Mouse (Mus musculus) urinary bladder, adult 2 months (tissue): ENCODE measurements around the gene Orc2. TPM values are rescaled to one million over a fixed set of nuclear protein-coding genes. Genes with fewer than 3 reads are reported as not detected.

Source experiments
- DNase-seq: peaks from one replicate; pipeline ENCODE4 v3.0.0; 2022; ENCODE audit warnings: low spot score
- polyA plus RNA-seq: library from polyadenylated mRNA; depleted of rRNA; stranded (reverse); fragments of >200 nt; gene quantifications from 2 replicates; pipeline ENCODE4 v1.2.3, GENCODE M21; 2012; rRNA removed

Orc2 gene
- polyA plus RNA-seq, 1 experiment, result 15.0 TPM

DNA sequence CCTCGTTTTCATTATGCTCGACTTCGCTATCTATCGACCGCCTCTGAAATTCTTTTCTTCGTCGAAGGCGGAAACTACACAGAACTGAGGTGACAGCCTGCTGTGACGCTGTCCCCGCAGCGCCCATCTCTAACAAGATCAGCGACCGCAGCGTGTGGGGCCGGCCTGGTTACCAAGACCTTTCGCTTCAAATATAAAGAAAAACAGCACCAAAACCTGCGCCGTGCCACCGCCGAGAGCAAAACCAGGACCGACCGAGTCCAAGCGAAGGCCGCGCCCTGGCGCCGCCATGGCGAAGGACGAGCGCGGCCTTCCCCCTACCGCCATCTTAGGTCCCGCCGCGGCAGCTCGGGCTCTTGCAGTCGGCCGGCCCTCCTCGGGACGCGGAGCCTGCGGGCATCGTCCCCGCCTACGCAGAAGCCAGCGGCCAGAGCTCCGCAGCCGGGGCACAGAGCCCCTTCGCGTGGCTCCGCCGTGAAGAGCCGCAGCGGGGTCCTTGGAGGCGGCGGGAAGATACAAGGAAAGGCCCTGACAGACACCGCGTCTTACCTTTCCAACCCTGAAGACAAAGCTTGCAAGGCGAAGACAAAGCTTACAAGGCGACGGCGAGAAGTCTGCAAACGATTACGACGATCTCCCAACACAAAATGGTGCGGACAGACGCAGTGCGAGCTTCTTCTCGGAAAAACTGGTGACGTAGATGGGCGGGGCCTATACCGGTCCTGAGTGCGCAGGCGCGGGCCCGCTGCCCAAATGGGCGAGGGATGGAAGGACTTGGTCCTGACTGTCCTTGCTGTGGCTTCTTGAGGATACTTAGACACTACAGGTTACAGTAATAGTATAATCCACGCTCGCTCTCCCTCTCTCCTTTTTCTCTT, 81.3 kb downstream of the Orc2 start, which contains the start of gene Clk1:
Gene Clk1 (minus strand): TSS at position 696 of the 878 bp plus-strand sequence.
- DNase-seq, result peak; percentile 94

DNA sequence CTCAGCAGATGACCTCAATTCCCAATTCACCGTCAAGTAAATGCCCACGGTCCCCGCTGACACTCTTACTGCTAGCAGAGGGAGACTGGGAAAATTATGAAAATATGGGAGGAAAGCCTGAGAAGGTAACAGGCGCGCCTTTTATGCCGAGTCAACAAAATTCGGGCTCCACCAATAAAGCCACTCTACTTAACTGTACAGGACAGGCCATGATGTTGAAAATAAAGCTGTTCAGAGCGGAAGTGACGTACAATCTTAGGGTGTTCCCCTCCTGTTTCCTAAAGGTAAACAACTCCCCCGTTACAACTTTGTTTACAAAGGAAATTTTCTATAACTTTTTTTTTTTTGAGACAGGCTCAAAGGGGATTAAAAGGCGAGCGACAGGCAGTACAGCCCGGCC, 82.0 kb downstream of the Orc2 start:
- no peak for DNase-seq

DNA sequence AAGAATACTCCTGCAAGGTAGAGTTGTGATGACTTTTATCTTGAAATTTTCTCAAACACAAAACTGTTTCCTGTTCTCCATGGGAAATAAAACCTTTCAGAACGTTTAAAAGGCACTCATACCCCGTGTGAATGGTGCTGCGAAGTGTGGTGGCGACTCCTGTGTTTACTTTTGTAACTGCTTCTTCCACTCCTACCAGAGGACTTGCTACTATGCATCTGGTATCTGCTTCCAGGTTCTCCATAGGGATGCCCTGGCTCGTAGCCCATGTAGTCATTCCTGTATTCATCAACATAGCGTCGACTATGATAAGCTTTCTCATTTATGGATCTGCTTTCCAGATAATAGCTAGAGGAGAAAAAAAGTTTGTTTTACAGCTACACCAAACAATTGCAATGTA, 83.9 kb downstream of the Orc2 start:
- DNase-seq, result no peak

DNA sequence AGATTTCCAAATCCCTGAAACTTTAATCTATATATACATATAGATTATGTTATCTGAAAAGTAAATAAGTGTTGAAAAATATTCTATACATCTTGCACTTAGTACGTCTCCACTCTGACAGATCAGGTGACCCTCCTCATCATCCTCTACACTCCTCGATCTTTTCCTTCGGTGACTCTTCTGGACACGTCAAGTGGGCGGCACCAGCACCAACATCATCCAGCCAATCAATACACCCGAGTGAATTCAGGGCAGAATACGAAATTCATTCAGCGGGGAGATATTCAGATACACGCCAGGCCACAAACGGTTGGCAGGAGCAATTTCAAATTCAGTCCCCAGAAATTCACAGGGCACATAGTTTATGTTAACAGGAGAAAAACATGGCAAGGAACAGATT, 84.9 kb downstream of the Orc2 start:
- no peak for DNase-seq

DNA sequence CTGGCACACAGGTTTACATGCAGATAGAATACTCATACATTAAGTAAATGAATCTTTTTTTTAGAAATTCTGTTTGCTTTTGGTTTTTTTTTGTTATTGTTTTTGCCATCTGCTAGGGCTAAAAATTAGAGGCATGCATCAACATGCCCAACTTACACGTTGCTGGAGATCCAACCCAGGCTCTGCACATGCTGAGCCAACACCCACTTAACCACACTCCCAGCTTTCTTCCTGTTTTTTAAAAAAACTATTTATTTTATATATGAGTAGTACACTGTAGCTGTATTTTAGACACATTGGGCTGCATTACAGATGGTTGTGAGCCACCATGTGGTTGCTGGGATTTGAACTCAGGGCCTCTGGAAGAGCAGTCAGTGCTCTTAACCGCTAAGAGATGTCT, 88.9 kb downstream of the Orc2 start:
- DNase-seq, result no peak

DNA sequence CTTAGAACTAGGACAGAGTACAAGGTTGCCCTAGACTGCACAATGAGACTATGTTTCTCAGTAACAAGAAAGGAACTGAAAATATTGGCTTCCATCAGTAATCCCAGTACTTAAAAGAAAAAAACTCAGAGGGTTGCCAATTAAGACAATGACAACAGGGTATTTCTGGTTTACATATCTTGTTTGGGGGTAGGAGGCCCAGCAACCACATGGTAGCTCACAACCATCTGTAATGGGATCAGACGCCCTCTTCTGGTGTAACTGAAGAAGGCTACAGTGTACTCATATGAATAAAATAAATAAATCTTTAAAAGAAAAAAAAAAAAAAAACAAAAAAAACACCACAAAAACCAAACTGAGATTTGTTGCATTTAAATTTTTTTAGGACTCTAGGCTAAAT, 89.5 kb downstream of the Orc2 start:
- no peak for DNase-seq

Other genes starting within 250 kb of the Orc2 start
- gene Aox2, start 226.8 kb downstream of the Orc2 start, polyA plus RNA-seq, result 0.06 and 0.07 TPM in 2 replicates
- 63.2 and 69.3 TPM in 2 replicates for gene Bzw1, start 112.2 kb downstream of the Orc2 start, polyA plus RNA-seq
- gene Clk1, start 81.0 kb downstream of the Orc2 start, polyA plus RNA-seq, result 320 and 406 TPM in 2 replicates
- 22.2 and 22.5 TPM in 2 replicates for gene Nif3l1, start 60.0 kb downstream of the Orc2 start, polyA plus RNA-seq
- 32.4 and 33.3 TPM in 2 replicates for gene Ppil3, start 59.6 kb downstream of the Orc2 start, polyA plus RNA-seq
- 5.3 and 5.7 TPM in 2 replicates for gene Fam126b, start 81.2 kb upstream of the Orc2 start, polyA plus RNA-seq
- 176 and 214 TPM in 2 replicates for gene Ndufb3, start 81.3 kb upstream of the Orc2 start, polyA plus RNA-seq
- 0.66 and 0.83 TPM in 2 replicates for gene Als2cr12, start 190.9 kb upstream of the Orc2 start, polyA plus RNA-seq
- 41.1 and 43.4 TPM in 2 replicates for gene Cflar, start 206.4 kb upstream of the Orc2 start, polyA plus RNA-seq